In the genomic region with DNA sequence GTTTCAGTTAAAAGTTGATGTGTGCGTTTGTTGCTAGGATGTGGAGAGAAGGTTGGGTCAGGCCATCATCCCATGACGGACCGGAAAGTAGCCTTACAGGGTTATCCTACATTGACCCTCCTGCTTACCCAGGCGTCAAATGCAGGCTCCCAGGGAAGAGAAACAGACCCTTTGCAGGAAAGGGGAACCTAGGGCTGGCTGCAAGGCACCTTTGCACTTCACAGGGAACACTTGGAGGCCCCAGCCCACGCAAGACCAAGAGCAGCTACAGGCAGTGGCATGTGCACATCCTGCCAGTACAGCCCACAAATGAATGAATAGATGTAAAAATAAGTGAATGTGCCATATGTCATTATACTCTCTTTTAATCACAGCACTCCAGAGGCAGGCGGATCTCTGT, we compare ENCODE assay signal across 8 mouse cellular contexts. TPM values are rescaled to one million over a fixed set of nuclear protein-coding genes. Genes with fewer than 3 reads are reported as not detected.
DNase-seq lines count a peak whose midpoint lies in the region; ATAC-seq lines count a peak whose summit lies in the region.

No protein-coding gene starts in this region.

- peaks cover 3% of the 10 kb centered on the region; the same call in 1 of the 2 replicates for H3K4me1 ChIP-seq in brown adipose tissue, adult 24 weeks (ENCODE audit: control insufficient read depth, insufficient read depth, insufficient read length, low read length)
- peaks cover 19% of the 10 kb centered on the region for H3K4me1 ChIP-seq in hindbrain, embryonic 14.5 days (replicated peaks; ENCODE audit: control insufficient read depth, insufficient read depth, low read length)
- peaks cover 23% of the 10 kb centered on the region for H3K4me1 ChIP-seq in midbrain, embryonic 13.5 days (replicated peaks)

- no peak; the same call in 1 of the 2 replicates for ATAC-seq in hindbrain, embryonic 14.5 days (ENCODE audit: low FRiP score)
- peak; percentile 3; the same call in 1 of the 2 replicates for ATAC-seq in midbrain, embryonic 13.5 days

- H3K27ac ChIP-seq in brown adipose tissue, adult 24 weeks (replicated peaks; ENCODE audit: low read depth, low read length), result peak overlapping the region; percentile 65
- H3K27ac ChIP-seq in hindbrain, embryonic 14.5 days, result peak overlapping the region; percentile 98
- H3K27ac ChIP-seq in midbrain, embryonic 13.5 days, result peak overlapping the region; percentile 97

- H3K4me3 ChIP-seq in brown adipose tissue, adult 24 weeks (ENCODE audit: insufficient read depth, low read depth, low read length), result peak overlapping the region; percentile 77
- peak overlapping the region; percentile 79 for H3K4me3 ChIP-seq in hindbrain, embryonic 14.5 days (replicated peaks; ENCODE audit: low read length)
- peak overlapping the region; percentile 77 for H3K4me3 ChIP-seq in midbrain, embryonic 13.5 days (replicated peaks)

- H3K9ac ChIP-seq in hindbrain, embryonic 14.5 days, result peak overlapping the region; percentile 66
- peak overlapping the region; percentile 72 for H3K9ac ChIP-seq in midbrain, embryonic 13.5 days (replicated peaks)

- WGBS in hindbrain, embryonic 14.5 days, result 15% methylated on average over 6 of the region's 6 CpGs
- WGBS in midbrain, embryonic 13.5 days, result 17% methylated on average over 6 of the region's 6 CpGs

- no peaks in the 10 kb centered on the region for H3K9me3 ChIP-seq in hindbrain, embryonic 14.5 days (ENCODE audit: control insufficient read depth, low read length)
- H3K9me3 ChIP-seq in midbrain, embryonic 13.5 days, result no peaks in the 10 kb centered on the region

- peak; percentile 56 for DNase-seq in layer of hippocampus, adult 9-11 months
- DNase-seq in layer of hippocampus, adult 18-20 months (ENCODE audit: low spot score in 2 of 2), result no peak
- DNase-seq in hindbrain, embryonic 14.5 days (ENCODE audit: low spot score), result no peak
- no peak for DNase-seq in layer of hippocampus, postnatal 25 days (ENCODE audit: extremely low spot score in 1 of 2, low spot score in 1 of 2)
- DNase-seq in adrenal gland, adult 18-20 months (ENCODE audit: low spot score in 2 of 2), result no peak
- no peak for DNase-seq in layer of hippocampus, adult 8-10 months (ENCODE audit: low spot score in 2 of 2)

- no peaks in the 10 kb centered on the region for H3K36me3 ChIP-seq in hindbrain, embryonic 14.5 days (replicated peaks; ENCODE audit: control insufficient read depth, insufficient read depth)
- peaks cover 16% of the 10 kb centered on the region for H3K36me3 ChIP-seq in midbrain, embryonic 13.5 days

- H3K4me2 ChIP-seq in hindbrain, embryonic 14.5 days (replicated peaks), result peak overlapping the region; percentile 83
- H3K4me2 ChIP-seq in midbrain, embryonic 13.5 days (replicated peaks), result peak overlapping the region; percentile 92

- H3K27me3 ChIP-seq in hindbrain, embryonic 14.5 days (ENCODE audit: control insufficient read depth, insufficient read depth, low read length), result no peaks in the 10 kb centered on the region
- H3K27me3 ChIP-seq in midbrain, embryonic 13.5 days, result no peaks in the 10 kb centered on the region

RNA-seq across cellular contexts. Expression of a gene that starts 17.9 kb away (rescaled TPM):
- total RNA-seq in layer of hippocampus, adult 18-20 months (2021), result 10 to 100 TPM; 64.6 to 78.3 TPM
- polyA plus RNA-seq in brown adipose tissue, adult 24 weeks (2012; ENCODE audit: insufficient read depth, insufficient read length, missing spikeins), result 17.7 and 26.5 TPM in 2 replicates
- polyA plus RNA-seq in hindbrain, embryonic 14.5 days (2014; fragmentation: Nextera tagmentation; extraction: Ambion mirVana), result 18.3 and 19.2 TPM in 2 replicates
- polyA plus RNA-seq in midbrain, embryonic 13.5 days (2015; fragmentation: Nextera tagmentation; extraction: Ambion mirVana), result 10.1 and 10.4 TPM in 2 replicates
- total RNA-seq in layer of hippocampus, postnatal 25 days (2021), result 10 to 100 TPM; 58.7 to 63.4 TPM
- 10 to 100 TPM; 41.4 to 44.0 TPM for total RNA-seq in adrenal gland, adult 18-20 months (2021)
- 10 to 100 TPM; 64.1 to 75.4 (median 65.3) TPM for total RNA-seq in layer of hippocampus, adult 8-10 months (2022)
